Mouse (Mus musculus) forebrain, embryonic 12.5 days (tissue): ENCODE data around the gene Glrx5. TPM values are rescaled to one million over a fixed set of nuclear protein-coding genes. Genes with fewer than 3 reads are reported as not detected.

Source experiments
- ATAC-seq: fragments of 200-750 bp; cut with Nextera tagmentation; 2 replicates; pipeline ENCODE4 v1.8.0; 2017; ENCODE audit warnings: moderate TSS enrichment; ENCODE audit not compliant: low FRiP score
- H3K27ac ChIP-seq: fragments of 300-500 bp; sonication (generic); 2 replicates; pipeline ENCODE4 v1.5.1; 2016; ENCODE audit warnings: mild to moderate bottlenecking
- H3K27me3 ChIP-seq: fragments of 300-500 bp; sonication (generic); 2 replicates; pipeline ENCODE4 v1.6.1; 2016; ENCODE audit warnings: mild to moderate bottlenecking
- H3K36me3 ChIP-seq: fragments of 300-500 bp; sonication (generic); replicated peaks from 2 replicates; pipeline ENCODE4 v1.6.1; 2016; ENCODE audit warnings: mild to moderate bottlenecking
- H3K4me1 ChIP-seq: fragments of 300-500 bp; sonication (generic); 2 replicates; pipeline ENCODE4 v1.6.1; 2016
- H3K4me2 ChIP-seq: fragments of 300-500 bp; sonication (generic); 2 replicates; pipeline ENCODE4 v1.6.1; 2016; ENCODE audit warnings: mild to moderate bottlenecking, moderate library complexity
- H3K4me3 ChIP-seq: fragments of 300-500 bp; sonication (generic); replicated peaks from 2 replicates; pipeline ENCODE4 v1.5.1; 2016; ENCODE audit warnings: mild to moderate bottlenecking
- H3K9ac ChIP-seq: fragments of 300-500 bp; sonication (generic); 2 replicates; pipeline ENCODE4 v1.6.1; 2016; ENCODE audit warnings: mild to moderate bottlenecking
- H3K9me3 ChIP-seq: fragments of 300-500 bp; sonication (generic); 2 replicates; pipeline ENCODE4 v1.6.1; 2016
- WGBS: fragments of 180-500 bp; shearing (Covaris S2); methylation state at CpG from one replicate; pipeline ENCODE4 v1.1.7; 2016; 5-methylcytosine and 5-hydroxymethylcytosine counted together
- polyA plus RNA-seq: library from polyadenylated mRNA; unstranded; fragments of >200 nt; fragmentation: Nextera tagmentation; extraction: Ambion mirVana; gene quantifications from 2 replicates; pipeline ENCODE4 v1.2.1, GENCODE M21; 2016

The Glrx5 gene
- polyA plus RNA-seq, 1 experiment from 2014 or later = 173 TPM

GRCm38 (mm10) chr12:105039578-105040289 lies 7.2 kb downstream of the Glrx5 start:
- 73% methylated on average over 12 of the region's 12 CpGs for WGBS
- peaks cover 17% of the 10 kb centered on the region for H3K4me1 ChIP-seq
- H3K4me3 ChIP-seq = no peak overlapping the region
- no peak for ATAC-seq
- no peak overlapping the region for H3K4me2 ChIP-seq
- H3K27ac ChIP-seq = no peak overlapping the region; the same call in 1 of the 2 replicates
- H3K9me3 ChIP-seq = no peaks in the 10 kb centered on the region
- H3K27me3 ChIP-seq = no peaks in the 10 kb centered on the region
- no peak overlapping the region for H3K9ac ChIP-seq
- peaks cover 35% of the 10 kb centered on the region for H3K36me3 ChIP-seq

- H3K27ac ChIP-seq = no peak overlapping the region
- H3K4me1 ChIP-seq = peaks cover 6% of the 10 kb centered on the region; the same call in 1 of the 2 replicates
- 94% methylated on average over 7 of the region's 7 CpGs for WGBS
- H3K9me3 ChIP-seq = no peaks in the 10 kb centered on the region
- H3K36me3 ChIP-seq = peaks cover 35% of the 10 kb centered on the region
- no peak overlapping the region for H3K4me2 ChIP-seq
- H3K4me3 ChIP-seq = no peak overlapping the region
- H3K27me3 ChIP-seq = no peaks in the 10 kb centered on the region
- ATAC-seq = no peak
- no peak overlapping the region for H3K9ac ChIP-seq
Measured at GRCm38 (mm10) chr12:105040950-105041349, 8.5 kb downstream of the Glrx5 start.

- H3K9ac ChIP-seq = no peak overlapping the region
- H3K9me3 ChIP-seq = 0 out of 2 replicates have a peak, but pooled peaks cover 5% of the 10 kb centered on the region
- 0 out of 2 replicates have a peak, but pooled peaks cover 6% of the 10 kb centered on the region for H3K4me1 ChIP-seq
- no peak overlapping the region for H3K4me3 ChIP-seq
- 91% methylated on average over 5 of the region's 5 CpGs for WGBS
- no peak overlapping the region for H3K27ac ChIP-seq
- no peak overlapping the region for H3K4me2 ChIP-seq
- no peak for ATAC-seq
- H3K36me3 ChIP-seq = peaks cover 35% of the 10 kb centered on the region
- H3K27me3 ChIP-seq = no peaks in the 10 kb centered on the region
Measured at GRCm38 (mm10) chr12:105043081-105043480, 10.6 kb downstream of the Glrx5 start.

GRCm38 (mm10) chr12:105044775-105045174 lies 12.3 kb downstream of the Glrx5 start:
- 0 out of 2 replicates have a peak, but pooled peaks cover 5% of the 10 kb centered on the region for H3K9me3 ChIP-seq
- no peak for ATAC-seq
- no peak overlapping the region for H3K27ac ChIP-seq
- H3K36me3 ChIP-seq = peaks cover 35% of the 10 kb centered on the region
- WGBS = 91% methylated on average over 9 of the region's 9 CpGs
- H3K27me3 ChIP-seq = no peaks in the 10 kb centered on the region
- peaks cover 6% of the 10 kb centered on the region; the same call in 1 of the 2 replicates for H3K4me1 ChIP-seq
- no peak overlapping the region for H3K9ac ChIP-seq
- no peak overlapping the region for H3K4me2 ChIP-seq
- H3K4me3 ChIP-seq = no peak overlapping the region

GRCm38 (mm10) chr12:105048301-105048863 lies 15.9 kb downstream of the Glrx5 start:
- Histone ChIP-seq H3K4me2 (no peak overlapping the region), H3K27ac (no peak overlapping the region), H3K9me3 (0 out of 2 replicates have a peak, but pooled peaks cover 5% of the 10 kb centered on the region), H3K4me1 (peaks cover 4% of the 10 kb centered on the region; the same call in 1 of the 2 replicates), H3K27me3 (no peaks in the 10 kb centered on the region), H3K36me3 (0 out of 2 replicates have a peak, but pooled peaks cover 2% of the 10 kb centered on the region), H3K4me3 (no peak overlapping the region), H3K9ac (no peak overlapping the region)
- ATAC-seq = no peak
- WGBS = 42% methylated on average over 17 of the region's 17 CpGs

- Histone ChIP-seq H3K27ac (no peak overlapping the region), H3K9ac (no peak overlapping the region), H3K27me3 (no peaks in the 10 kb centered on the region), H3K36me3 (no peaks in the 10 kb centered on the region), H3K4me2 (no peak overlapping the region), H3K9me3 (0 out of 2 replicates have a peak, but pooled peaks cover 5% of the 10 kb centered on the region), H3K4me3 (no peak overlapping the region), H3K4me1 (peaks cover 4% of the 10 kb centered on the region; the same call in 1 of the 2 replicates)
- WGBS = 84% methylated on average over 12 of the region's 12 CpGs
- ATAC-seq = no peak
Measured at GRCm38 (mm10) chr12:105049813-105050212, 17.3 kb downstream of the Glrx5 start.

GRCm38 (mm10) chr12:105050898-105051297 lies 18.4 kb downstream of the Glrx5 start:
- Histone ChIP-seq H3K9ac (no peak overlapping the region), H3K4me3 (no peak overlapping the region), H3K27me3 (no peaks in the 10 kb centered on the region), H3K36me3 (no peaks in the 10 kb centered on the region), H3K4me1 (peaks cover 4% of the 10 kb centered on the region; the same call in 1 of the 2 replicates), H3K27ac (no peak overlapping the region), H3K4me2 (no peak overlapping the region), H3K9me3 (0 out of 2 replicates have a peak, but pooled peaks cover 5% of the 10 kb centered on the region)
- ATAC-seq = no peak
- WGBS = 16% methylated on average over 4 of the region's 4 CpGs

GRCm38 (mm10) chr12:105054041-105054440 lies 21.6 kb downstream of the Glrx5 start:
- no peak for ATAC-seq
- 92% methylated on average over 15 of the region's 15 CpGs for WGBS

GRCm38 (mm10) chr12:105055308-105055707 lies 22.8 kb downstream of the Glrx5 start:
- H3K4me2 ChIP-seq = no peak overlapping the region
- no peaks in the 10 kb centered on the region for H3K9me3 ChIP-seq
- ATAC-seq = no peak
- H3K27me3 ChIP-seq = no peaks in the 10 kb centered on the region
- H3K9ac ChIP-seq = no peak overlapping the region
- no peak overlapping the region for H3K27ac ChIP-seq
- no peaks in the 10 kb centered on the region for H3K4me1 ChIP-seq
- WGBS = 79% methylated on average over 6 of the region's 6 CpGs
- no peaks in the 10 kb centered on the region for H3K36me3 ChIP-seq
- no peak overlapping the region for H3K4me3 ChIP-seq

More at GRCm38 (mm10) chr12:105054041-105054440, 21.6 kb downstream of the Glrx5 start:
- no peaks in the 10 kb centered on the region for H3K27me3 ChIP-seq
- no peaks in the 10 kb centered on the region for H3K36me3 ChIP-seq
- no peak overlapping the region for H3K4me3 ChIP-seq
- H3K4me2 ChIP-seq = no peak overlapping the region
- H3K27ac ChIP-seq = no peak overlapping the region
- H3K9ac ChIP-seq = no peak overlapping the region
- H3K4me1 ChIP-seq = no peaks in the 10 kb centered on the region
- no peaks in the 10 kb centered on the region for H3K9me3 ChIP-seq

- WGBS = 78% methylated on average over 2 of the region's 2 CpGs
- Histone ChIP-seq H3K36me3 (no peaks in the 10 kb centered on the region), H3K27me3 (no peaks in the 10 kb centered on the region), H3K9me3 (no peaks in the 10 kb centered on the region), H3K9ac (no peak overlapping the region), H3K4me2 (no peak overlapping the region), H3K4me3 (no peak overlapping the region), H3K4me1 (peaks cover 6% of the 10 kb centered on the region; the same call in 1 of the 2 replicates), H3K27ac (no peak overlapping the region)
- ATAC-seq = no peak
Measured at GRCm38 (mm10) chr12:105060006-105060405, 27.5 kb downstream of the Glrx5 start.

- ATAC-seq = peak; percentile 57
- H3K27ac ChIP-seq = no peak overlapping the region
- H3K9ac ChIP-seq = no peak overlapping the region
Measured at GRCm38 (mm10) chr12:105063201-105064134, 31.0 kb downstream of the Glrx5 start.

GRCm38 (mm10) chr12:105064168-105064567 lies 31.7 kb downstream of the Glrx5 start:
- H3K4me3 ChIP-seq = no peak overlapping the region

More at GRCm38 (mm10) chr12:105063201-105064134, 31.0 kb downstream of the Glrx5 start:
- H3K9me3 ChIP-seq = no peaks in the 10 kb centered on the region
- H3K4me1 ChIP-seq = peaks cover 6% of the 10 kb centered on the region; the same call in 1 of the 2 replicates
- no peak overlapping the region for H3K4me3 ChIP-seq
- WGBS = 47% methylated on average over 28 of the region's 28 CpGs
- H3K36me3 ChIP-seq = no peaks in the 10 kb centered on the region
- peak overlapping the region; percentile 22; the same call in 1 of the 2 replicates for H3K4me2 ChIP-seq
- no peaks in the 10 kb centered on the region for H3K27me3 ChIP-seq

More at GRCm38 (mm10) chr12:105064168-105064567, 31.7 kb downstream of the Glrx5 start:
- H3K4me1 ChIP-seq = peaks cover 6% of the 10 kb centered on the region; the same call in 1 of the 2 replicates
- H3K9me3 ChIP-seq = no peaks in the 10 kb centered on the region
- no peak overlapping the region for H3K4me2 ChIP-seq
- WGBS = 83% methylated on average over 4 of the region's 4 CpGs
- H3K27me3 ChIP-seq = no peaks in the 10 kb centered on the region
- no peak overlapping the region for H3K27ac ChIP-seq
- H3K36me3 ChIP-seq = no peaks in the 10 kb centered on the region
- ATAC-seq = 0 out of 2 replicates have a peak, but pooled peaks have one; percentile 23
- no peak overlapping the region for H3K9ac ChIP-seq
